22 mouse cellular contexts compared by ENCODE assay signal in genomic region chr6:116361463-116361862, GRCm38 (mm10). TPM values are rescaled to one million over a fixed set of nuclear protein-coding genes. Genes with fewer than 3 reads are reported as not detected.
DNase-seq lines count a peak whose midpoint lies in the region; ATAC-seq and TF ChIP-seq lines count a peak whose summit lies in the region.
"Had no signal": no experiment of that assay in that cellular context is flagged by ENCODE, and none has a peak within 500 bp of the region (broad histone marks: within the 10 kb centered on the region; RNA-seq: fewer than 3 reads in every experiment).

No protein-coding gene starts in this region.

- H3K4me3 ChIP-seq in intestine, embryonic 15.5 days (replicated peaks): no peak overlapping the region
- H3K4me3 ChIP-seq in intestine, embryonic 16.5 days (ENCODE audit: low read length): no peak overlapping the region
- no peak overlapping the region for H3K4me3 ChIP-seq in liver, embryonic 12.5 days
- H3K4me3 ChIP-seq in intestine, postnatal 0 days (ENCODE audit: low read depth, low read length): no peak overlapping the region
- H3K4me3 ChIP-seq in stomach, postnatal 0 days (ENCODE audit: low read depth, low read length): no peak overlapping the region

- no peak overlapping the region for H3K9ac ChIP-seq in intestine, embryonic 15.5 days
- H3K9ac ChIP-seq in intestine, embryonic 16.5 days (ENCODE audit: low read depth, low read length): no peak overlapping the region
- H3K9ac ChIP-seq in liver, embryonic 12.5 days: no peak overlapping the region
- no peak overlapping the region for H3K9ac ChIP-seq in intestine, postnatal 0 days (ENCODE audit: low read depth, low read length)
- no peak overlapping the region for H3K9ac ChIP-seq in stomach, postnatal 0 days (ENCODE audit: low read length)

- WGBS in intestine, embryonic 15.5 days: 76% methylated on average over 3 of the region's 3 CpGs
- WGBS in intestine, embryonic 16.5 days: 71% methylated on average over 3 of the region's 3 CpGs
- WGBS in liver, embryonic 12.5 days (ENCODE audit: insufficient replicate concordance): 82% methylated on average over 3 of the region's 3 CpGs
- WGBS in intestine, postnatal 0 days: 63% methylated on average over 3 of the region's 3 CpGs
- WGBS in stomach, postnatal 0 days: 75% methylated on average over 3 of the region's 3 CpGs

- no peak for TF ChIP-seq CTCF in intestine, postnatal 0 days (IDR thresholded peaks at IDR 0.05; ENCODE audit: low read depth)
- TF ChIP-seq CTCF in stomach, postnatal 0 days (IDR thresholded peaks at IDR 0.05; ENCODE audit: low read depth): no peak

- H3K36me3 ChIP-seq in intestine, embryonic 15.5 days: no peaks in the 10 kb centered on the region
- no peaks in the 10 kb centered on the region for H3K36me3 ChIP-seq in intestine, embryonic 16.5 days (ENCODE audit: control insufficient read depth, insufficient read depth, low read length)
- H3K36me3 ChIP-seq in liver, embryonic 12.5 days: peaks cover 51% of the 10 kb centered on the region
- H3K36me3 ChIP-seq in intestine, postnatal 0 days (ENCODE audit: control insufficient read depth, insufficient read depth): no peaks in the 10 kb centered on the region
- no peaks in the 10 kb centered on the region for H3K36me3 ChIP-seq in stomach, postnatal 0 days (ENCODE audit: control insufficient read depth, insufficient read depth, low read length)

- H3K4me2 ChIP-seq in intestine, embryonic 15.5 days (replicated peaks): no peak overlapping the region
- H3K4me2 ChIP-seq in intestine, embryonic 16.5 days (ENCODE audit: low read depth, low read length): no peak overlapping the region
- H3K4me2 ChIP-seq in liver, embryonic 12.5 days: no peak overlapping the region
- H3K4me2 ChIP-seq in intestine, postnatal 0 days (replicated peaks; ENCODE audit: low read depth): no peak overlapping the region
- no peak overlapping the region for H3K4me2 ChIP-seq in stomach, postnatal 0 days (replicated peaks; ENCODE audit: low read depth)

- TF ChIP-seq EP300 in stomach, postnatal 0 days (optimal IDR thresholded peaks at IDR 0.05): no peak

- H3K27me3 ChIP-seq in intestine, embryonic 15.5 days (replicated peaks): no peaks in the 10 kb centered on the region
- H3K27me3 ChIP-seq in intestine, embryonic 16.5 days (replicated peaks; ENCODE audit: control insufficient read depth, insufficient read depth, low read length): no peaks in the 10 kb centered on the region
- no peaks in the 10 kb centered on the region for H3K27me3 ChIP-seq in liver, embryonic 12.5 days (replicated peaks)
- no peaks in the 10 kb centered on the region for H3K27me3 ChIP-seq in intestine, postnatal 0 days (replicated peaks; ENCODE audit: control insufficient read depth, insufficient read depth, low read length)
- H3K27me3 ChIP-seq in stomach, postnatal 0 days (ENCODE audit: control insufficient read depth, insufficient read depth, low read length): no peaks in the 10 kb centered on the region
- H3K27me3 ChIP-seq: CH12.LX, Patski had no signal

- no peak for DNase-seq in liver
- DNase-seq in stomach, postnatal 0 days (ENCODE audit: low spot score): no peak
- DNase-seq in kidney, adult 8-10 months: no peak
- no peak for DNase-seq in thymus, postnatal 36 days
- DNase-seq: adrenal gland, adult 2 months; adrenal gland, adult 8-10 months; adrenal gland, postnatal 10 days; adrenal gland, postnatal 14 days; adrenal gland, postnatal 25 days; adrenal gland, postnatal 36 days; B cell, adult 2 months; cerebellum, adult 11 months; cerebellum, adult 11-12 months had no signal

- no peaks in the 10 kb centered on the region for H3K9me3 ChIP-seq in intestine, embryonic 15.5 days
- H3K9me3 ChIP-seq in intestine, embryonic 16.5 days (ENCODE audit: control insufficient read depth, low read length): no peaks in the 10 kb centered on the region
- H3K9me3 ChIP-seq in liver, embryonic 12.5 days (replicated peaks): no peaks in the 10 kb centered on the region
- H3K9me3 ChIP-seq in intestine, postnatal 0 days (ENCODE audit: control insufficient read depth): no peaks in the 10 kb centered on the region
- no peaks in the 10 kb centered on the region for H3K9me3 ChIP-seq in stomach, postnatal 0 days (ENCODE audit: control insufficient read depth, low read length)
- H3K9me3 ChIP-seq: G1E had no signal

- H3K27ac ChIP-seq in intestine, embryonic 15.5 days: no peak overlapping the region
- no peak overlapping the region for H3K27ac ChIP-seq in intestine, embryonic 16.5 days (ENCODE audit: low read length)
- peak overlapping the region; percentile 40; the same call in 1 of the 2 replicates for H3K27ac ChIP-seq in liver, embryonic 12.5 days
- H3K27ac ChIP-seq in intestine, postnatal 0 days (ENCODE audit: low read depth, low read length): no peak overlapping the region
- H3K27ac ChIP-seq in stomach, postnatal 0 days (replicated peaks): no peak overlapping the region

- ATAC-seq in intestine, embryonic 15.5 days: 0 out of 2 replicates have a peak, but pooled peaks have one; percentile 47
- ATAC-seq in intestine, embryonic 16.5 days: no peak
- ATAC-seq in liver, embryonic 12.5 days: no peak
- ATAC-seq in intestine, postnatal 0 days: peak; percentile 65
- 0 out of 2 replicates have a peak, but pooled peaks have one; percentile 67 for ATAC-seq in stomach, postnatal 0 days (ENCODE audit: low FRiP score, low TSS enrichment)
- ATAC-seq: activated CD4-positive, CD25-positive, alpha-beta regulatory T cell, adult 4 months; CD4-positive, CD25-positive, alpha-beta regulatory T cell, adult 4 months; Patski had no signal

- no peaks in the 10 kb centered on the region for H3K4me1 ChIP-seq in intestine, embryonic 15.5 days (replicated peaks)
- H3K4me1 ChIP-seq in intestine, embryonic 16.5 days (ENCODE audit: control insufficient read depth, insufficient read depth, low read length): peaks cover 2% of the 10 kb centered on the region; the same call in 1 of the 2 replicates
- H3K4me1 ChIP-seq in liver, embryonic 12.5 days: peaks cover 40% of the 10 kb centered on the region
- no peaks in the 10 kb centered on the region for H3K4me1 ChIP-seq in intestine, postnatal 0 days (replicated peaks; ENCODE audit: control insufficient read depth, insufficient read depth, low read length)
- no peaks in the 10 kb centered on the region for H3K4me1 ChIP-seq in stomach, postnatal 0 days (replicated peaks; ENCODE audit: control insufficient read depth, insufficient read depth)

RNA-seq across cellular contexts. Expression of gene March8, which starts 23.6 kb away (rescaled TPM):
- polyA plus RNA-seq in intestine, embryonic 15.5 days (2015; fragmentation: Nextera tagmentation; extraction: Ambion mirVana): 31.3 and 35.3 TPM in 2 replicates
- polyA plus RNA-seq in intestine, embryonic 16.5 days (2015; fragmentation: Nextera tagmentation; extraction: Ambion mirVana): 29.9 and 33.0 TPM in 2 replicates
- 85.2 and 94.3 TPM in 2 replicates for polyA plus RNA-seq in liver, embryonic 12.5 days (2016; fragmentation: Nextera tagmentation; extraction: Ambion mirVana)
- polyA plus RNA-seq in intestine, postnatal 0 days (2015; fragmentation: Nextera tagmentation; extraction: Ambion mirVana): 29.4 and 31.5 TPM in 2 replicates
- 24.0 and 26.4 TPM in 2 replicates for polyA plus RNA-seq in stomach, postnatal 0 days (2015; fragmentation: Nextera tagmentation; extraction: Ambion mirVana)

Comparison
In these comparisons a context has a peak if more than half of its experiments do, and no peak if none do; other contexts are left out.
1. ATAC-seq: peak in intestine, embryonic 15.5 days (single experiment), intestine, postnatal 0 days (single experiment) and stomach, postnatal 0 days (single experiment); none in intestine, embryonic 16.5 days (single experiment) and liver, embryonic 12.5 days (single experiment).